Mouse (Mus musculus) frontal cortex, postnatal 25 days (tissue): ENCODE results near the gene Ajap1.

ENCODE experiments used
- DNase-seq, 2 experiments: peaks; one replicate each; pipeline ENCODE4 v3.0.0; 2022; ENCODE audit warnings: low spot score in 2 of 2

The Ajap1 gene

DNA sequence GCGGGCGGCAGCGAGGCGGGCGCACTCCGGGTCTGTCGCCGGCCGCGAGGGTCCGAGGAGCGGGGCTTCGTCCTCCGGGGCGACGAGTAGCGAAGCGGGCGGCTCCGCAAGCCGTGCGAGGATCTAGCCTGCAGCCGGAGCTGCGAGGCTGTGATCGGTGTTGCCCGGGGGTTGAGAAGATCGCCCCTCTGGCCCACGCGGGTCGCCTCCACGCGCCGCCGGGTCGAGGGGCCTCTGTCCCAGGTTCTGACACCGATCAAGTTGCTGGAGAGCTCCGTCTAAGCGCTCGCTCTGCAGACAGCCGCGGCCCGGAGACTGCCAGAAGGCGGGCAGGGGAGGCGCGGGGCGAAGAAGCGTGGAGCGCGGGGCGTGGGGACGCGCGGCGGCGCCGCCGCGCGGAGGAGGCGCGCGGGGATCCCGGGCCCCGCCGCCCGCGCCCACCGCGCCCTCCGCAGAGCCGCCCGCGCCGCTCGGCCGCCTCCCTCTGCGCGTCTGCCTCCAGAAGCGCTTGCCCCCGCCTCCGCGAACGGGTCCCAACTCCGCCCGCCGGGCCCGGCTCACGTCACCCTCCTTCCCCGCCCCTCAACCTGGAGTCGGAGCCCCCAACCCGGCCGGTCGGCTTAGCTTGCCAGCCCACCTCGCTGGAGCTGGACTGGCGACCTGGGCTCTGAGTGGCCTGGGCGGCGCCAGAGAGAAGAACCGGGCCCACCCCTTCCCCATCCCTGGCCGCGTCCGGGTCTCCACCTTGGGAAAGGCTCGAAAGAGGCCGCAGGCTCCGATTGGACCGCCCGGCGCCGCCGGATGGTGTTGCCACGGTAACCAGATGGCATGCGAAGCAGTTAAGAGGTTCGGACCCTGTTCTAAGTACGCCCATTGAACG, at the start of gene Ajap1:
Gene Ajap1 (minus strand): TSS at position 353 of the 880 bp plus-strand sequence.
- peak in 1 of 2 experiments; percentile 47 for DNase-seq

DNA sequence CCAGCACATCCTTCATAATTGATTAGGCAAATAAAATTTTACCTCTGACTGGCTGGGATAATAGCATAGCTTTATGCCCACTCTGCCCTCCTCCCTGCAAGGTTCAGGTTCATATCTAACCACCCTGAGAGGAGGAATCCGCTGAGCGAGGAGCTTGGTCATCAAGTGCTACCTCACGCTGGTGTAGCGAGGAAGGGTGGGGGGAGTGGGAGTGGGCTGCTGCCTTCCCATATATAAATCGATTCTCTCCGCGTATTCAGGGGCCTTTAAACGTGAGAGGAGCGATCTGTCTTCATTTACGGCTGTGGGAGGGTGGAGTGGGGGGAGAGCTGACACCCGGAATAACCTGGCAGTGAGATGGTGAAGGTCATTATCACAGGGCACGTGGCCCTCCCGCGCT, 47.9 kb upstream of the Ajap1 start:
- no peak for DNase-seq

DNA sequence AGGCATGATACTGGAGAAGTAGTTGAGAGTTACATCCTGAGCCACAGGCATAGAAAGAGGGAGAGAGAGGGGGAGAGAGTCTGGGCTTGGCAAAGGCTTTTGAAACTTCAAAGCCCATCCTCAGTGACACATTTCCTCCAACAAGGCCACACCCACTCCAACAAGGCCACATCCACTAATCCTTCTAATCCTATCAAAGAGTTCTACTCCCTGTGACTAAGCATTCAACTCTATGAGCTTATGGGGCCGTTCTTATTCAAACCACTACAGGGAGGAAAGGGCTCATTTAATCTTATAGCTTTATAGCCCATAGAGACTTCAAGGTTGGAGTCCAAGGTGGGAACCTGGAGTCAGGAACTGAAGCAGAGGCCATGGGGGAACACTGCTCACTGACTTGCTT, 39.0 kb upstream of the Ajap1 start:
- DNase-seq: no peak

DNA sequence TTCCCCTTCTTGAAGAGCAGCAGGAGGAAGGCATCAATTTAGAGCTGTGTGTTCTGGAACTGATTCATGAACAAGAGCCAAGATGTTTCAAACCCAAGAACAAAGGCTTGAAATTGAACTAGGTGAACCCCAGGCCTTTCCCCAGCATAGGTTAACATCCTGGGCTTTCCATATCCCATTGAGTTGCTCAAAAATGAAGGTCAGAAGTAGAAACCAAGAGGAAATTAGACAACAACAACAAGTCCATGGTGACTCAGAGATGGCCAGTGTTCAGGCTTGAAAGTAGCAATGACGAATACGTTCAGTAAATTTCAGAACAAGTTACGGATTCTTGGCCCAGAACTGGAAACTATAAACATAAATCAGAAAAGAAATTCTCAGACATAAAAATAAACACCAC, 37.3 kb upstream of the Ajap1 start:
- DNase-seq: no peak

DNA sequence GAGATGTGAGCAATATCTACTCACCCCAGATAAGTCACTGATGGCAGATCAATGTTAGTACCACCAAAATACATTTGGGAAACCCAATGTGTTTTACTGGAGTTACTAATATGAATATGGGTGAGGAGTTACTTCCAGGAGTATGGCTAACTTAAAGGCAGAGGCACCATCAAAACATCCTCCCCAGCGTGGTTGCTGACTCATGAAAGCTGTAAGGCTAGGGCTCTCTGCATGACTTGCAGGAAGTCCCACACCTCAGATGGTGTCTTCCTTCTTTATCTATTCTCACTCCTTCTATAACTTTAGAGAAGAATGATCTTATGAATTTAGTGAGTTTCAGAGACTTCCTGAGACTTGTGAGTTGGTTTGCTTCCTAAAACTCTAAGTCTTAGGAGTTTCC, 36.7 kb upstream of the Ajap1 start:
- DNase-seq: no peak

DNA sequence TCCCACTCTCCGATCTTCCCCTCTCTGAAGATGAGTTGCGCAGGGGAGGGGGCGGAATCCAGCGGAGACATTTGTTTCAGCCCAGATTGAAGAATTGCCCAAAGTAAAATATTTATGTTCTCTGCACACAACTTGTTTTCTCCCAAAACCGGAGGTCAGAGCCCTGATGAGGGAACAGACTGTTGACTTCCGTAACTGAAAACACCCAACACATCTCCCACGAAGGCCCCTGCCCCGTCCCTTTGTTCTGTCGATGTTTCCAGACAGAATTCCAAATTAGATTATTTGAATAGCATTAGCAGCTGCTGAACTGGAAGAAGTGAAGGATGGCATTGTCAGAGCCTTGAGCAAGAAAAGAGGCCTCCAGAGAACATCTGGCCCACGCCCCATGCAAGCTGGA, 33.2 kb upstream of the Ajap1 start:
- DNase-seq: no peak

DNA sequence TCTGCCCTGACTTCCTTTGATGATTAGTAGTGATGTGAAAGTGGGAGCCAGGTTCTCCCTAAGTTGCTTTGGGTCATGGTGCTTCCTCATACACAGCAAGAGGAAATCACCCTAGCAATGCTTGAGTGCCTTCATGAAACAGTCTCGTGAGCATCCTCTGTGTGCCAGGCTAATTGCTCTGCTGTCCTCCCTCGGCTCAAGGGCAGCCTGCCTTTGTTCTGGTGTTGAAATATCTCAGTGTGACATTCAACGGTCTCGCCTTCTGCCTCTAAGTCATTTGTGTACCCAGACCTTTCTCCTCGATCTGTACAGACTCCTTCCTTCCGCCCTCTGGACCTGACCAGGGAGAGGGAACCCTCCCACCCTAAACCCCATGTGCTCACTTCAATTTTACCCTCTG, 31.5 kb upstream of the Ajap1 start:
- no peak for DNase-seq

DNA sequence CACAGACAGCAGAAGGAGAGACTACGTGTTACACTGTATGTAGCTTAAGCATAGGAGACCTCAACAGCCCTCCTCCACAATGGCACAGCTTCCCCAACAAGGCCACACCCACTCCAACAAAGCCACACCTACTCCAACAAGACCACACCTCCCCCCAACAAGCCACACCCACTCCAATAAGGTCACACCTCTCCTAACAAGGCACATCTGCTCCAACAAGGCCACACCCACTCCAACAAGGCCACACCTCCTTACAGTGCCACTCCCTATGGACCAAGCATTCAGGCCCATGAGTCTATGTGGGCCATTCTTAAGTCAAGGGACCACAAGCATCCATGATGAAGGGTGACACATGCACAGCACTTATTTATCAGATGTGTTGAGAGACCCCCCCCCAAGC, 28.9 kb upstream of the Ajap1 start:
- DNase-seq: no peak

DNA sequence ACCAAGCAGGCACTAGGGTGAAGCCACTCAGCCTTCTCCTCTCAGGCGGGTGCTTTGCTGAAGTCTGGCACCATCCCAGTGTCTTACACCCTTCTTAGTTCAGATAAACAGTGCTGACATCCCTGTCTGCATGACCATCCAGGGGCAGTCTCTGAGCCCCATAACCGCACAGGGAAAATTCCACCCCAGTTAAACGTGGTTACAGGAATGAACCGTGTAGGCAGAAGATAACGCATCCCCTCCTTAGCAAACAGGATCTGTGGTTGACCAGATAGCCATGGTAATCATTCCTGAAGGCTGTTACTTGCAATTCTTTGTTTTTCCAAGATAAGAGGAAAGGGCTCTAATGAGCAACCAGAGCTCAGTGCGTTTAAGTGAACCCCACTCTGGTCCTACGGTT, 19.3 kb upstream of the Ajap1 start:
- no peak for DNase-seq

DNA sequence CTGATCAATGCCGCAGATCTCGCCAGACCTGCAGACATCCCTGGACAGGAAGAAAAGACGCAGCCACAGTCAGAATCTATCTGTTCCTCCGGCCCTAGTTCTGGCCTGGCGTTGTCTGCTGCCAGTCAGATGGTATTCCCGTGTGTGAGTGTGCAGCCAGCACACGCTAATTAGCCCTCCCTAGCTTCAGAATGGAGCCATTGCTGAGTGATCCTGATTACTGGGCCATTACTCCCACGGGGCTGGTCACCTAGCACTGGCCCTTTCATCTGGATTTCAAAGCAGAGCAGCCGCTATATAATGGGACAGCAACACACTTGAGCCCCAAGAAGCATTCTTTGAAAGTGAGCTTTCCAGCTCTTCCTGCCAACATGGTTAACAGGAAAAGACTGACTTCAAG, 9.8 kb upstream of the Ajap1 start:
- DNase-seq: no peak

DNA sequence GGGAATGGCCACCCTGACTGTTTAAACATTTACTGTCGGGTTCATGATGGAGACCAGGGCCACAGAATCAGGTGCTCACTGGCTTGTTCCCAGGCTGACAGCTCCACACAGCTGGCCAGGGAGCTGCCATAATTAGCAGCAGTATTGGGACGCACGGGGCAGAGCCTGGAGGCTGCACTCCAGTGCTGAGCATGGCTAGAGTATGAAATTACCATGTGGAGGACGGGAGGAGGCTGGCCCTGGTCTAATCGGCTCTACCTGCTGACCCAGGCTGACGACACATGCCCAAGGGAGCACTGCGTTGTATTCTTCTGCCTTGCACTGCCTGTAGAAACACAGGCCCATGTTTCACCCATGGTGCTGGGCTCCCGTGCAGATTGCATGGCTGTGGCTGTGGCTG, 6.5 kb upstream of the Ajap1 start:
- no peak for DNase-seq

DNA sequence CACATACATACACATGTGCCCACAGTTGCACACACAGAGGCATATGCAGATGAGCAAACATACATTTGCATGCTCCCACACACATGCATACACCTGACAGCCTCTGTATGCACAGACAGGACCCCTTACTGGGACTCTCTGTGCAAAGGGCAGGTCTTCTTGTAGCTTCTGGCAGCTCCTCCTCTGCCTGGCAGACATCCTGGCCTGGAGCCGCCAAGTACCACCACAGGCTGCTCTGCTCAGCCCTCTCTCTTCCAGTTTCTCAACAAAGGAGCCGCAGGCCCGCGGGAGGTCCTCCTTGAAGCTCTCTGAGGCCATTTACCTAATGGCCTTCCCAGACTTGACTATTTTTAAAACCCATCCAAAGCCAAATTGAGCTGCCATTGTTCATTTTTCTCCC, 3.3 kb upstream of the Ajap1 start:
- DNase-seq: no peak

DNA sequence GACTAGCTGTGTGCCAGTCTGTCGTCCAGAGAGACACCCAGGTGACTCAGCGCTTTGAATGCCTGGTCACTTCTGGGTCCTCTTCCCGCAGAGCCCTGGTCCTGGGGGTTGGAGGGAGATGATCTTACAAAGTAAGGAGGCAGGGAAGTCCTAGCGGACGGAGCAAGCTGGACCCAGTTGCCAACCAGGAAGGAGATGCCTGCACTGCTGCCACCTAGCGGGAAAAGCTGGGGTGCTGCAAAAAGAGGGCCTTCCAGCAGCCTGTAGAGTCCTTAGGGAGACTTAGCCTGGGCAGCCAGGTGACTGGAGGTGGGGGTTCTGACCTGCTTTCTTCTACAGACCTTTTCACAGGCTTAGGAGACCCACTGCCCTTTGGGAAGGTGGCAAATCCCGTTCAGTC, 1.8 kb upstream of the Ajap1 start:
- DNase-seq: peak; percentile 68 to 71

DNA sequence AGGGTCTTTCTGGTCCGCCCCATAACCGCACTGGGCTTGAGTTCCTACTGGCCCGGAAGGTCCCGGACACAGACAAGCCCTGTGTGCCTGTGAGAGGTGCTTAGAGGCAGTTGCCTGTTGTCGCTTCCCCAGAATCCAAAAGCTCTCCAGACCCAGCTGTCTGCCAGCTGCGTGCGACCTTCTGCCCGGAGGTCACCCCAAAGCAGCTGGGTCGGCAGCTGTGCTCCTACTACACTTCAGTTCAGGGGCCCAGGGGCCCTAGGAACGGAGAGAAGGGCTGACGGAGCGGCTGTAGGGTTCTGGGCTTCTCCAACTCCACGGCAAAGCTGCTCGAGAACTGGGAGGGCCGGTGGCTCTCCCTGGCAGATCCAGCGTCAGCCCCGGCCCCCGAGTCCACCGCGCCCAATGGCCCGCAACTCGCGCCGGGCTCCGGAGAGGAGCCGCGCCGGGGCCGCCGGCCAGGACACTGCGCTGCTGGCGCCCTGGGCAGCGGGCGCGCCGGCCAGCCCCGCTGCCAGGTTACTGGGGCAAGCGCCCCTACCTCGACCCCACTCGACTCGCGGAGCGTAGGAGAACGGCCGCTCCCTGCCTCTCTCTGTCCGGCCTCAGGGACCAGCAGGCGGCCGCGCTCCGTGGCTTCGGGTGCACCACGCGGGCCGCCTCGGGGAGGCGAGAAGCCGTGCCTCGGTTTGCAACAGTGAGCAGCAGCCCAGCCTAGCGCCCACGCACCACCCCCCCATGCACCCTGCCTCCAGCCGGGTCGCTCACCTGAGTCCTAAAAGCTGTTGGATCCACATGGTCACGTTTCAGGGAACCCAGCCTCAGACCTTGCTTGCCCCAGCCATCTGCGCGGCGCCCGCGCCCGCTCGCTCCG, 1.0 kb downstream of the Ajap1 start:
- DNase-seq: no peak

DNA sequence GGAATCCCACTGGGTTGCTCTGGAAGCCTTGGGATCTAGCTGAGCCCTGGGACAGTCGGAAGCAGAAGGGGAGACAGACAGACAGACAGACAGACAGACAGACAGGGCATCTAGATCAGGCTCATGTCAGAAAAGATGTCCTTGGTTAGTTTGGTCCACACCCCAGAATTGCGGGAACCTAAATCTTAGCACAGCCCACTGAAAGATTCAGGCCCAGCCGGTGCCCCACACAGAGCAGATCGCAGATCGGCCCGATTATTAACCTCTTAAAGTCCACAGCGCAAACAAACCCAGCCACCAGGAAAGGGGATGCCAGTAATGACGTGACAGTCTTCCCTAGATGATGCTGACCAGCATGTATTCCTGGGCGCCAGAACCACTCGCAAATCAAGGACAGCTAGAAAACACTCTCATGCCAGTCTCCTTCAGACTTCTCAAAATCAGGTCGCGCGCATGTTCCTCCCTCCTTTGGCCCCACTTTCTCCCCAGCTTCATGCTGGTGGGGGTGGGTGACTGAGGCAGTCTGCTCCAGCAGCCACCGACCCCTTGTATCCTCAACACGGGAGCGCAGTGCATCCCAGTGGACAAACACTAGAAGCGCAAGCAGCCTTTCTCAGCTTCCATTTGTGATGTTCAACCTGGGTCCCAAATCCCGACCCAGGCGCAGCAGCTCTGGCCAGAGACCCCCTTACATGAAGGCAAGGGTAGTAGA, 1.9 kb downstream of the Ajap1 start:
- peak in 1 of 2 experiments; percentile 38 for DNase-seq

DNA sequence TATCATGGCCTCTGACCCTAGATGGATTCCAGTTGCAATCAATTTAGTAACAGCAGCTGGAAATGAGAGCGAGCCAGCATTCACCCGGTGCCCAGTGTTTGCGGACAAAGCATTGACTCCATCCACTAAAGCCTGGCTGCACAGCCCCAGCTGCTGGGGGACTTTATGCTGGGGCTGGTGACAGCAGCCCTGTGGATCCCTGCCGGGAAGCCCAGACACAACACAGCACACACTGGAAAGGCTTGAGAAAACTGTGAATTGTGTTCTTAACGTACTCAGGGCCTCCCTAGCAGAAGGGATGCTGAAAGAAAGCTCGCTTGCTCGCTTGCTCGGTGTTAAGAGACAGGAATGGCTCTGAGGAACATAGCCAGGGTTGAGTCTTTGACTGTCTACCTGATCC, 3.5 kb downstream of the Ajap1 start:
- no peak for DNase-seq

DNA sequence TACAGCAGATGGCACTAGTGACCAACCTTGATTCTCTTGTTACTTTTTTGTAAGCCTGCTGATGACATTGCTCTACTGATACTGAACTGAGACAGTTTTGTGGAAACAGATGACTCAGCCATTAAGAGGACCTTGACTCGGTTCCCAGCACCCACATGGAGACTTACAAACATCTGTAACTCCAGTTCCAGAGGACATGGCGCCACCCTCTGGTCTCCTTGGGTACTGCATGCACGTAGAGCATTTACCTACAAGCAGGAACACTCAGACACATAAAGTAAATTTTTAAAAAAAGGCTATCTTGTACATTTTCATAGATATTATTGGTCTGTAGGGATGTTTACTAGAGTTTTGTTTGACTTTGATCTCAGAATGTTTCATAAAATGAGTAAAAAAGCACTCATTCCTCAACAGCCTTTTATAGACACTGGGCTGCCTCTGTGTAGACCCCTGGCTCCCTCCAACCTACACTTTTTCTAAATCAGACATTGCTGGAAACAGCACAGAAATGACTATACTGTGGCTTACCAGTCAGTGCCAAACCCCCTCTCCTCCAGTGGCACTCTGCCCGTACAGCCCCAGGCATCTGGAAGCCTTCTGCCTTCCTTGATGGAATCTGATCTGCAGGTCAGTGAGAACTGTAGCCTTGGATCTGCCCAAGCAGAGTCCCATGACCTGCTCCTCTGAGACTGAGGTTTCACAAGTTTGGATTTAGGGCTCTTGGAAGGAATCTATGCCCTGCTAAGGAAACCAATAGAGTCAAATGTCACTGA, 8.9 kb downstream of the Ajap1 start:
- no peak for DNase-seq

DNA sequence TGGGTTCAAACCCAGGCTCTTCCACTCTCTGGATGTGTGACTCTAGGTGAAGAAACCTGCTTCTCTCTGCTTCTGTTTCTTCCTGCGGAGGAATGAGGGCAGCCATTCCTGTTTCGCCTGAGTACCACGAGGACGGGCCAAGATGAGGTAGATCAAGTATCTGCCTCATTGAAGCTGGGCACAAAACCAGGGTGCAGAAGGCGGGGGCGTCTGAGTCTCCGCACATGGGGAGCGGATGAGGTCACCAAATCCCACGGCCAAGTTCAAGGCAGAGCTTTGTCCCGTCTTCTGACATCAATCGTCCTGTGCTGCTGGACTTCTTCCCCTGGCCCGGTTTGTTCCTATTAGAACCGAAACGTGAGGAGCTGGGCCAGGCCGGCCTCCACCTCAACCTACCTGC, 12.9 kb downstream of the Ajap1 start:
- no peak for DNase-seq

DNA sequence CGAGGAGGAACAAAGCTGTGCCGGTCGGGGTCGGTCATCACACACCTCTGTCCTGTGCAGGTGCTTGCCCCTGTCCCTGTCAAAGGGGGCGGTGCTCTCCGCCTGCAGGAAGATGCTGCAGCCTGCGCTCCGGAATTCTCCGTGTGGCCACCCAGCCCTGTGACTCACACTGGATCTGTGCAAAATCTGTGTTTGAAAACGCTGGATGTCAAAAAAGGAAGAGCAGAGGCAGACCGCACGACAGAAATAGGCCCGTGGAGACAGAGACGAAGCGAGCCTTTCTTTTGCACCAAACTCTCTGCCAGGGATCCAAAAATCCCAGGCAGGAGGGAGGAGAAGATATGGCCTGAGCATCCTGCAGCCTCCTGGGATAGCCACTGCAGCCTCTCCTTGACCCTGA, 22.7 kb downstream of the Ajap1 start:
- DNase-seq: no peak

DNA sequence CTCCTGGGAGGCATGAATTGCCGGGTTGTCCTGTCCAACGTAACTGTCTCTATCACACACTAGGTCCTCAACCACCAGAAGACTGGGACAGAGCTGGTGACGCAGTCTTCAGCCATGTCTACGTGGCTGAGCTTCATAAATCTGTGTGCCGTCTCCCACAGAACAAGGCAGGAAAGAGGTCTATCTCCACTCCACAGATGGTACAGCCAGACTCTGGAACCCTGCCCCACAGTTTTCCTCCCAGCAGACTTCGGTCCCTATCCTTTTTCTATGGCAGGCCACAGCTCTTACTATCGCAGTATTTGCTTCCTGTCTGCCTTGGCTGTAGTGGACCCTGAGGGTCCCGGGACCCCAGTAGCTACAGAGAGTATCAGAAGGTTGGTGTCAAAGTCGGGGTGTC, 23.1 kb downstream of the Ajap1 start:
- no peak for DNase-seq

DNA sequence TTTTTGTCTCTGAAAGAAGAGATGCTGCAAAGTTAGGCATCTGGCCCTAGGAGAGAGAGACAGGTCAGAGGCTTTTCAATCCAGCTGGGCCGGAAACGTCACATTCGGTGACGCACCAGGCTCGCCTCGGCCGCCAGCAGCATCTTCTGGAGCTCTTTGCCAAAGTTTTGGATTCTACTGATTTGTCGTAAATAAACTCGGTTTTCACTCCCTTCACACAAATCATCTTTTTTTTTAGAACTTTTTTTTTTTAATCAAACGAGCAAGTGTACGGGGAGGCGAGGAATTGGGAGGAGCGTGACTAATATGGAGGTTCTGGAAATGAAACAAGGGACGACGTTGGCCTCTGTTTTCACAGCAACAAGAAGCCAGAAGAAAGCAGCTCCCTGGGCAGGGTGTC, 23.8 kb downstream of the Ajap1 start:
- no peak for DNase-seq

DNA sequence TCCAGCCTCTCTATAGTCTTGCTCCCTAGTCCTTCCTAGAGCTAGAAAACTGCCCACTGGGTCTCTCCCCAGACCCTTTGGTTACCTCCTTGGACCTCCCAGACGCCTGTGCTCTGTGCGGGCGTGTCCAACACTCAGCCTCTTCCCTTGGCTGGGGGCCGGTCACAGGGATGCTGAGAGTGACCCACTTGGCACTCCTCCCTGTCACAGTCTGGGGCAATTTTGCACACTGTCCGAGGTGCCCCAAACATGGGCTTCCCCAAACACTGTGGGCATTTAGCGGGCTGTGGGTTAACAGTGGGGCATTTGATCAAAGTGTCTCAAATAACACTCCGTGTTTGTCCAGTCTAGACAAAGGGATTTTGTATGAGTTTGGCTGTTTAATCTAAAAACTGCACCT, 29.1 kb downstream of the Ajap1 start:
- no peak for DNase-seq
